Mouse (Mus musculus) stomach, postnatal 0 days (tissue): ENCODE results near the gene Aldh5a1.

Source experiments
- CTCF ChIP-seq: IDR thresholded peaks from 2 replicates; pipeline ENCODE4 v1.5.1; 2016; ENCODE audit warnings: antibody characterized with exemption, low read depth, mild to moderate bottlenecking, moderate library complexity
- EP300 ChIP-seq: optimal IDR thresholded peaks from 2 replicates; pipeline ENCODE3; 2016; ENCODE audit warnings: antibody characterized with exemption

DNA sequence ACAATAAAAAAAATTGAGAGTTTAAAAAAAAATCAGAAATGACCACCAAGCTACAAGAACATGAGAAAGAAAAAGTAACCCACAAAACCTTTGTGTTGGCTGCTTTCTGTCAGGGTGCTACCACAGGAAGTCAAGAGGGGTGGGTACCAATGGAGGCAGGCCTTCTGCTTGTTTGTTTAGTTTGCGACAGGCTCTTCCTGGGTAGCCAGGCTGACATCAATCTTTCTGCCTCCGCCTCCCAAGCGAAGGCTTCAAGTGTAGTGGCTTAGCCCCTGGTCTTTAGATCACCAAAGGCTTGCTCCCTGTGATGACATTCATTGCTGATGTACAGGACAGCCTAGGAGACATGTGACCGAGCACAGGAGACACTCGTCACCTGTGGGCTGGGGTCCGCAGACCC, 16.2 kb downstream of the Aldh5a1 start:
- no peak for TF ChIP-seq CTCF
- no peak for TF ChIP-seq EP300
